Comparison of ENCODE assay signal across 26 mouse cellular contexts in the genomic region with DNA sequence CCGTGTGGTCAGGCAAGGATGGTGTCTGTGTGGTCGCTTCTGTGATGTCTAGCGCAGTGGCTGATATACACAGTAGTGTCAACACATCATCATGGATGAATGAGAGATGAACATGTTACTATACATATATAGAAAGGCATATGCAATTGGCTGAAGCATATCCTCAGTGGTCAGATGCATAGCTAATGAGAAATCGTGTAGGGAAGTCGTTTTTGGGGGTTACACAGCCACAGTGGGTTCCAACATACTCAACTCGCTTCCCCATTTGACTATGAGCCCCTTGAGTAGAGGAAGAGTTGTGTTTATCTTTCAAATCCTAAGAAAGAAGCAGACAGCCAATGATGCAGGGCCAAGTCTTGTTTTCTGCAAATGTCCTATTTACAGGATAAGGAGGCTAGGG. TPM values are rescaled to one million over a fixed set of nuclear protein-coding genes. Genes with fewer than 3 reads are reported as not detected.
"Had no signal": no experiment of that assay in that cellular context is flagged by ENCODE, and none has a peak within 500 bp of the region (broad histone marks: within the 10 kb centered on the region; RNA-seq: fewer than 3 reads in every experiment).

No protein-coding gene starts in this region.

- DNase-seq: liver, embryonic 13.5 days; liver, postnatal 0 days; lung, adult 2 months; lung, postnatal 14 days; lung, postnatal 36 days; retina, postnatal 1 day; right cerebral cortex, adult 18-20 months; thymus, adult 18-20 months; thymus, postnatal 14 days; thymus, postnatal 36 days had no signal

- H3K27ac ChIP-seq: liver, embryonic 13.5 days; liver, embryonic 15.5 days; lung, embryonic 15.5 days; macrophage; midbrain, embryonic 13.5 days; midbrain, embryonic 15.5 days; neural tube, embryonic 12.5 days had no signal

- H3K27me3 ChIP-seq: liver, embryonic 13.5 days; liver, embryonic 15.5 days; lung, embryonic 15.5 days; midbrain, embryonic 13.5 days; midbrain, embryonic 15.5 days; neural tube, embryonic 12.5 days had no signal

- H3K4me3 ChIP-seq: liver, embryonic 13.5 days; liver, embryonic 15.5 days; lung, embryonic 15.5 days; midbrain, embryonic 13.5 days; midbrain, embryonic 15.5 days; neural tube, embryonic 12.5 days had no signal

- ATAC-seq: liver, postnatal 0 days; lung, postnatal 0 days; midbrain, embryonic 13.5 days; midbrain, embryonic 15.5 days had no signal

- H3K36me3 ChIP-seq: liver, embryonic 13.5 days; liver, embryonic 15.5 days; lung, embryonic 15.5 days; midbrain, embryonic 13.5 days; midbrain, embryonic 15.5 days; neural tube, embryonic 12.5 days had no signal

- H3K4me1 ChIP-seq: liver, embryonic 15.5 days; lung, embryonic 15.5 days; midbrain, embryonic 13.5 days; midbrain, embryonic 15.5 days; neural tube, embryonic 12.5 days had no signal

RNA-seq across cellular contexts. Expression of gene Kcnj1, which starts 20.4 kb away (rescaled TPM):
- total RNA-seq: megakaryocyte, adult 5-6 weeks; midbrain, postnatal 0 days had no signal
- polyA plus RNA-seq: liver, embryonic 11.5 days; liver, embryonic 13.5 days; liver, embryonic 15.5 days; liver, postnatal 0 days; lung, adult 2 months; lung, embryonic 15.5 days; lung, postnatal 0 days; macrophage; midbrain, embryonic 11.5 days; midbrain, embryonic 13.5 days; midbrain, embryonic 15.5 days; midbrain, postnatal 0 days; neural tube, embryonic 12.5 days; neural tube, embryonic 14.5 days; stomach, embryonic 14.5 days; stomach, embryonic 16.5 days; thymus, postnatal 0 days had no signal

RNA-seq across cellular contexts. Expression of gene Kcnj5, which starts 48.6 kb away (rescaled TPM):
- total RNA-seq: monocyte, adult 5-6 weeks had no signal
- polyA plus RNA-seq: thymus, postnatal 0 days had no signal
